Mouse (Mus musculus) midbrain, postnatal 0 days (tissue): ENCODE measurements around the gene Ephb4. TPM values are rescaled to one million over a fixed set of nuclear protein-coding genes. Genes with fewer than 3 reads are reported as not detected.

Experiments
- ATAC-seq: fragments of 200-750 bp; cut with Nextera tagmentation; 2 replicates; pipeline ENCODE4 v1.8.0; 2017; ENCODE audit warnings: moderate number of reproducible peaks, mild to moderate bottlenecking, moderate TSS enrichment, moderate library complexity; ENCODE audit not compliant: low FRiP score
- DNase-seq: peaks from one replicate; pipeline ENCODE4 v3.0.0-alpha.2; 2015; ENCODE audit warnings: low spot score
- H3K27ac ChIP-seq: fragments of 300-500 bp; sonication (generic); 2 replicates; pipeline ENCODE4 v1.5.1; 2014; ENCODE audit warnings: low read depth, mild to moderate bottlenecking, low read length, mixed read lengths
- H3K27me3 ChIP-seq: fragments of 300-500 bp; sonication (generic); 2 replicates; pipeline ENCODE4 v1.6.1; 2014; ENCODE audit warnings: low read length, control low read depth, mixed read lengths; ENCODE audit not compliant: insufficient read depth
- H3K36me3 ChIP-seq: fragments of 300-500 bp; sonication (generic); 2 replicates; pipeline ENCODE4 v1.6.1; 2014; ENCODE audit warnings: low read length, control low read depth, mixed read lengths; ENCODE audit not compliant: insufficient read depth
- H3K4me1 ChIP-seq: fragments of 300-500 bp; sonication (generic); 2 replicates; pipeline ENCODE4 v1.6.1; 2014; ENCODE audit warnings: mild to moderate bottlenecking, control low read depth, antibody characterized with exemption, low read length, mixed read lengths; ENCODE audit not compliant: insufficient read depth
- H3K4me2 ChIP-seq: fragments of 300-500 bp; sonication (generic); 2 replicates; pipeline ENCODE4 v1.6.1; 2014; ENCODE audit warnings: low read depth, mild to moderate bottlenecking, low read length, mixed read lengths; ENCODE audit not compliant: poor library complexity, severe bottlenecking
- H3K4me3 ChIP-seq: fragments of 300-500 bp; sonication (generic); 2 replicates; pipeline ENCODE4 v1.5.1; 2014; ENCODE audit warnings: low read depth, mild to moderate bottlenecking, low read length, moderate library complexity
- H3K9ac ChIP-seq: fragments of 300-500 bp; sonication (generic); replicated peaks from 2 replicates; pipeline ENCODE4 v1.6.1; 2014; ENCODE audit warnings: mild to moderate bottlenecking, low read length, moderate library complexity, mixed read lengths; ENCODE audit not compliant: poor library complexity, severe bottlenecking
- H3K9me3 ChIP-seq: fragments of 300-500 bp; sonication (generic); 2 replicates; pipeline ENCODE4 v1.6.1; 2016; ENCODE audit warnings: low read length, control low read depth
- CTCF ChIP-seq: IDR thresholded peaks from 2 replicates; pipeline ENCODE4 v1.5.1; 2016; ENCODE audit warnings: antibody characterized with exemption, mild to moderate bottlenecking
- WGBS: fragments of 180-500 bp; shearing (Covaris S2); extraction: QIAGEN DNeasy Blood & Tissue Kit; methylation state at CpG from one replicate; pipeline ENCODE4 v1.1.7; 2014; 5-methylcytosine and 5-hydroxymethylcytosine counted together
- polyA plus RNA-seq: library from polyadenylated mRNA; unstranded; fragments of >200 nt; fragmentation: Nextera tagmentation; extraction: Ambion mirVana; gene quantifications from 2 replicates; pipeline ENCODE4 v1.2.1, GENCODE M21; 2015
- total RNA-seq: library from RNA; depleted of rRNA; stranded (reverse); fragments of >200 nt; gene quantifications from 2 replicates; pipeline ENCODE4 v1.2.3, GENCODE M21; 2014

Ephb4 gene
- total and polyA plus RNA-seq, 2 experiments from 2014 or later = 4.7 to 16.0 TPM

DNA sequence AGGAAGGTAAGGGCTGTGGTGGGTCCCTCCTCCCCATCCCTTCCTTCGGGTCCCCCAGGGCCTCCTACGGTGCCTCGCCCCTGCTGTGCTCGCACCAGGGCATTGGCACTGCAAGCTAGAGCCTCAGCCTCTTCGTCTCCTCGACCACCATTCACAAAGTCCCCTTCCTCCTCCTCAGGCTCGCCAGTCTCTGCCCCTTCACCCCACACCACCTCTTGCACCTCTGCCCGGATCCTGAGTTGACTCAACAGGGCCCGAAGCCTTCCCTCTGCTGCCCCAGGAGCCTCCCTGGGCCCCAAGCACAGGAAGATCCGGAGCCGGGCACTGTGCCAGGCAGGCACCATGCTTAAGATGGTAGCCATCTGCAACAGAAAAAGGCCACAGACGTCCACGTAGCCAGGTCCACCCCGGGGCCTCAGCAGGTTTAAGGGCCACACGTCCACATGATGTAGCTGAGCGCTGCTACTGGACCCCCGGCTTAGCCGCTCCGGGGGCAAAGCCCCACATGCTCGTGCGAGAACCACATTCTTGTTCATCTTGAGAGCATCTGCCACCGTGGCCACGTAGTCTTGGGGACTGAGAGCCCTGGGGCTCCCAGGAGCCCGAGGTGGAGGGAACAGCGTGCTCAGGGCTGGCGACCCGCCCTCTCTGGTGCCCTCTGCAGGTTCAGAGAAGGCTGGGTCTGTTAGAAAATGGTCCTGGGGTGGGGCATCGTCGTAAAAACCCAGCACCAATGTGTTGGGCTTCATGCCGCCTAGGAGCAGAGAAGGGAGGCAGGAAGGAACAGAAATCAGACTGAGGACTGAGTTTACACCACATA is 34.6 kb upstream of the Ephb4 start:
- H3K4me1 ChIP-seq = no peaks in the 10 kb centered on the region
- TF ChIP-seq CTCF = peak; percentile 55
- no peaks in the 10 kb centered on the region for H3K27me3 ChIP-seq
- no peaks in the 10 kb centered on the region for H3K9me3 ChIP-seq
- H3K4me2 ChIP-seq = no peak overlapping the region
- no peak overlapping the region for H3K27ac ChIP-seq
- peaks cover 31% of the 10 kb centered on the region for H3K36me3 ChIP-seq
- ATAC-seq (no peak; the same call in 1 of the 2 replicates), DNase-seq (no peak)
- H3K4me3 ChIP-seq = no peak overlapping the region
- H3K9ac ChIP-seq = no peak overlapping the region
- 40% methylated on average over 30 of the region's 30 CpGs for WGBS

GRCm38 (mm10) chr5:137317361-137317760 is 32.5 kb upstream of the Ephb4 start:
- H3K27ac ChIP-seq = no peak overlapping the region
- no peaks in the 10 kb centered on the region for H3K9me3 ChIP-seq
- no peak overlapping the region for H3K4me2 ChIP-seq
- H3K36me3 ChIP-seq = peaks cover 40% of the 10 kb centered on the region
- ATAC-seq (no peak), DNase-seq (no peak)
- TF ChIP-seq CTCF = no peak
- no peak overlapping the region for H3K9ac ChIP-seq
- WGBS = 89% methylated on average over 8 of the region's 8 CpGs
- no peaks in the 10 kb centered on the region for H3K4me1 ChIP-seq
- no peak overlapping the region for H3K4me3 ChIP-seq
- H3K27me3 ChIP-seq = no peaks in the 10 kb centered on the region

- DNase-seq (no peak), ATAC-seq (no peak)
- peaks cover 48% of the 10 kb centered on the region for H3K36me3 ChIP-seq
- TF ChIP-seq CTCF = no peak
- H3K27me3 ChIP-seq = no peaks in the 10 kb centered on the region
- H3K27ac ChIP-seq = no peak overlapping the region
- no peak overlapping the region for H3K4me3 ChIP-seq
- WGBS = 91% methylated on average over 1 of the region's 1 CpGs
- no peak overlapping the region for H3K9ac ChIP-seq
- no peaks in the 10 kb centered on the region for H3K9me3 ChIP-seq
- no peak overlapping the region for H3K4me2 ChIP-seq
- H3K4me1 ChIP-seq = no peaks in the 10 kb centered on the region
Measured at GRCm38 (mm10) chr5:137318570-137318969, 31.3 kb upstream of the Ephb4 start.

DNA sequence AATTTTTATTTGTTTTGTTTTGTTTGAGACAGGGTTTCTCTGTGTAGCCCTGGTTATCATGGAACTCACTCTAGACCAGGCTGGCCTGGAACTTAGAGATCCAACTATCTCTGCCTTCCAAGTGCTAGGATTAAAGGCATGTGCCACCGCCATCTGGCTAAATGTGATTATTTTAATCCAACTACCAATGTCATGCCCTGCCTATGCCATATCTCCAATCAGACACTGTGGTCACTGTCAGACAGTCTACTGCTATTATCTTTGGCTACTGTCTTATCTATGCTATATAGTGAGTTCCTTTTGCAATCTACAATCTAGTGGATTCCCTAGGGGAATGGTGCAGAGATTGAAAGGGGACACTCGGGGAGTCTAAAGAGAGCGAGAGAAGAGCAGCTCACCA is 28.9 kb upstream of the Ephb4 start:
- Histone ChIP-seq H3K4me1 (no peaks in the 10 kb centered on the region), H3K27ac (no peak overlapping the region), H3K9me3 (no peaks in the 10 kb centered on the region), H3K9ac (no peak overlapping the region), H3K4me2 (no peak overlapping the region), H3K36me3 (peaks cover 51% of the 10 kb centered on the region), H3K27me3 (no peaks in the 10 kb centered on the region), H3K4me3 (no peak overlapping the region)
- no peak for DNase-seq
- ATAC-seq = no peak
- no peak for TF ChIP-seq CTCF
- 91% methylated on average over 3 of the region's 3 CpGs for WGBS

DNA sequence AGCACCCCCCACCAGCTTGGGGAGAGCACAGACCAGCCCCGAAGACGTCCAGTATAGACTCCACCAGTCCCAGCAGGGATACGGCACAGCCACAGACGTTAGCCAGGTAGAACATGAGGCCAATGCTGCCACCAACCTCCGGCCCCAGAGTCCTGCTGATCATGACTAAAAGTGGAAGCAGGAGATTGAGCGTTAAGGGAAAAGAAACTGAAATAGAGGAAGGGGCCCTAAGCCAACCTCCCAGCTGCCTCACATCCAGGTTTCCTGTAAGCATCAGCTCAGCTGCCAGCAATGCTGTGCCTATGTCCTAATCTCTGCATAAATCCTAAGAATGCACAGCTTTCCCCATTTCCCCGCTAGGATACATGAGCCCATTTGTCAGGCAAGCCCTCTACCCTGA is 19.0 kb upstream of the Ephb4 start:
- peaks cover 9% of the 10 kb centered on the region for H3K36me3 ChIP-seq
- H3K9me3 ChIP-seq = no peaks in the 10 kb centered on the region
- no peak for TF ChIP-seq CTCF
- DNase-seq = no peak
- no peak overlapping the region for H3K27ac ChIP-seq
- H3K4me3 ChIP-seq = no peak overlapping the region
- H3K9ac ChIP-seq = no peak overlapping the region
- H3K4me1 ChIP-seq = 0 out of 2 replicates have a peak, but pooled peaks cover 3% of the 10 kb centered on the region
- no peaks in the 10 kb centered on the region for H3K27me3 ChIP-seq
- no peak overlapping the region for H3K4me2 ChIP-seq
- 89% methylated on average over 7 of the region's 7 CpGs for WGBS
- no peak for ATAC-seq

DNA sequence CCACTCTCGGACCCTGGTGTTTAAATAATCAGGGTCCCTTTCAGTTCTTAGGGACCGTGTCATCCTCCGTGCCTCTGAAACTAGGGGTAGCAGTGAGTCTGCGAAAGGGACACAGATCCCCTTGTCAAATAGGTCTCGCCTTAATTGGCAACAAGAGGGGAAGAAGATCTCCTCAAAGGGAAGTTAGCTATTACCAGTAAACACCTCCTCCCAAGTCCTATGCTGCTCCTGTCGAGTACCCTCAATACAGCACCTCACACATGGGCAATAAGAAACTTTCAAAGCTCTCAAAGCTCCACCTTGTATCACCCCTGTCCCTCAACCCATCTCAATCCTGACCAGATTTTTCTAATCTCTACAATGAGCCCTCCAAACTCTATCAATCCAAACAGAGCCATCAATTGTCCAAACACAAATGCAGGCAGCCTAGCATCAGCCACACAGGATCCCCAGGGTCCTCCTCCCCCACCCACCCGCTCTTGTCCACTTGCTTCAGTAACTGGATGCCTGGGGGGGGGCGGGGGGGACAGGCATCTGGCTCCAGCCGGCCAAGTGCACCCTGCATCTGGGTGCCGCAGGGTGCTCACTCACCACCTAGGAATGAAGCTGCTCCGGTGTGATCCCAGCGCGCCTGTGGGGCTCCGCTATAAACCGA is 16.9 kb upstream of the Ephb4 start:
- 17% methylated on average over 15 of the region's 15 CpGs for WGBS
- Histone ChIP-seq H3K9me3 (no peaks in the 10 kb centered on the region), H3K27ac (peak overlapping the region; percentile 72), H3K4me1 (0 out of 2 replicates have a peak, but pooled peaks cover 3% of the 10 kb centered on the region), H3K27me3 (no peaks in the 10 kb centered on the region), H3K36me3 (peaks cover 2% of the 10 kb centered on the region), H3K9ac (peak overlapping the region; percentile 77), H3K4me3 (peak overlapping the region; percentile 52), H3K4me2 (peak overlapping the region; percentile 84)
- TF ChIP-seq CTCF = no peak
- ATAC-seq = peak; percentile 24
- no peak for DNase-seq
